Mouse (Mus musculus) thymus, postnatal 14 days (tissue): ENCODE measurements at regions not wholly inside any gene's neighbourhood (a gene's known extent, or its start where the extent isn't known, plus 50 kb on each side); places are given as distances from the start of the nearest gene placed in this dataset.

ENCODE experiments used
- DNase-seq: peaks from one replicate; pipeline ENCODE4 v3.0.0; 2021

DNA sequence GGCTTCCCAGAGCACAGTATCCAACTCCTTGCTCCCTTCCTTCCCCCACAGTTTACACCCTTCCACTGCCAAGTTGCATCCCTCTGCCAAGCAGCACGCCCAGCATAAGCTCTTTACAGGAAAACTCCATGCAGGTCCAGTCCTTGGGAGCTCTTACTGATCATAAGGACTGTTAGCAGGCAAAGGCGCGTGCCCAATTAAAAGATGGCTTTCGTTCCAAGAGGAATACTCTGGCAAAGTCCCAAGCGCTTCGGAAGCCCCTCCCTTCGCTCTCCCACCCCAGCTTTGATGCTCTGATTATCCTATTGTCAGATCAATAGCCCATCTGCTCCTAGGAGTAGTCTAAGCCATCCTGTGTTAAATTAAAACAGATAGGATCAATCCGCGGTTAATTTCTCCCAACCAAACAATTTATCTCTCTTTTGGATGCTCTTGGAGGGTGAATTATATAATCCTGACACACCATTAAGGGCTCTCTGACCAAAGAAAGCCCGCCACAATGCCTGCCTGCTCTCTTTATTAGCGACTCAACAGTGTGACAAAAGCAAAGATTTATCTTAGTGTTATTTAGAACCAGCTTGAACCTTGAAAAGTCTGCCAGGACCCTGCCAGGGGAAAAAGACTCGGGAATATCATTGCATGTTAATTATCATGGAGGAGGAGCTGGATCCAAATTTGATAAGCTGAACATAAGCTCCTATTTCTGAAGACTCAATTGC is 312.5 kb downstream of the Gsdmc2 start:
- no peak for DNase-seq

DNA sequence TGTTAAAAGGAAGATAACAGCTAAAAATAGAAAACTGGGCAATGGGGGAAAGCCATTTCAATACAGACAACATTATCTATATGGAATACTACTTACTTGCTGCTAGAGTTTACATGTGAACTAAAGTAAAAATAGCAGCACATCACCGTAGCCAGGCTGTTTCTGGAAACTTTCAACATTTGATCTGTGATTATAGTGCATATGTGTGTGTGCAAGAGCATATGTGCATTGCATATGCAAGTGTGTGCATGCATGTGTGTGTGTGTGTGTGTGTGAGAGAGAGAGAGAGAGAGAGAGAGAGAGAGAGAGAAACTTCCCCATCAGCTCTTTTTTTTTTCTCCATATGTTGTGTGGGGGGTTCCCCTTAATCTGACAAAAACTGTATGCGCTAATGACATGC is 317.7 kb downstream of the Gsdmc2 start:
- DNase-seq, result no peak

DNA sequence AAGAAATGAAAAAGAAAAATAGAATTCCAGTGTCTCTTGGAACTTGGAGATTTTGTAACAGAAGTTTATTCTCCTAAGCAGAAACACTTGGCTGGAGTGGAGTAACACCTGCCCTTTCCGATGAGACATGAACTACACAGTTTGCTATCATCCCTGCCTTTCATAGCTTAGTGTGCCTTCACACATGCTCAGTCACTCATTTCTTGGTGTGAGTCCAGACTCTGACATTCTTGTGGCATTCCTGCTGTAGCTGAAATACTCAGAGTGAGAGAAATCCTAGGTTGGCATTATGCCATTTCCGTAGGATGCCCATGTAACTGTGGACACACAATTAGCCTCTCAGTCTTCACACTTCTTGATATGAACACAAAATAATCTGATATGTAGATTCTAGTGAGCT is 318.2 kb downstream of the Gsdmc2 start:
- DNase-seq, result no peak

DNA sequence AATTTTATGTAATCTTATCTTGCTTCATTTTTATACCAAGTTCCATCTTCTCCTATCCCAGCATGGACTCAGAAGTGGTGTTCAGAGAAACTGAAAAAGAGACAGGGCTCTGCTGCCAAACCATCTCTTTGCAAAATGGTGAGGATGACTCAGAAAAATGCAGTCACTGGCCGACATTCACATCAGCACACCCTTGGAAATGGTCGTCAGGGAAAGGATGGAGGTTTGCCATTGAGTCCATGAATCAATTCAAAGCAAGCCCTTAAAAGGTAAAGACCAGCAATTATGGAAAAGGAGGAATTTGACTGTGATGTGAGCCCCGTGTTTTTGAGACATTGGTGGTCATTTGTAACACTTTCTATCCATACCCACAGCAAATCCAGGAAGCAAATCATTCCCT is 327.7 kb downstream of the Gsdmc2 start:
- no peak for DNase-seq

DNA sequence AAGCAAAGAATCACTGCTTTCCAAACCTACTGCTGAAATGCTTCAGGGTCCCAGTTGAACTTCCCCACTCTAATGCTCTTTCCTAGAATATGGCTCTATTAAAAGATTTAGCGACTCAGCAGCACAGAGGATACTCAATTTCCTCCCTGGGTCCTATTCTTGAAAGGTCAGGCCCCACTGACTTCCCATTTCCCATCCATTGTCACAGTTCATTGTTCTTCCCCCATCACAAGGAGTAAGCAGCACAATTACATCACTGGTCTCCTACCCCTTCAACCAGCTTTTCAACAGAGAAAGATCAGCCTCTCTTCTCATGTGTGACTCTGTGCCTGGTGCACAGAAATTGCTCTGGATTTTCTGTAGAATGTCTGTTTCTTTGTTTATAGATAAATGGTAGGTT is 344.5 kb downstream of the Gsdmc2 start:
- no peak for DNase-seq

DNA sequence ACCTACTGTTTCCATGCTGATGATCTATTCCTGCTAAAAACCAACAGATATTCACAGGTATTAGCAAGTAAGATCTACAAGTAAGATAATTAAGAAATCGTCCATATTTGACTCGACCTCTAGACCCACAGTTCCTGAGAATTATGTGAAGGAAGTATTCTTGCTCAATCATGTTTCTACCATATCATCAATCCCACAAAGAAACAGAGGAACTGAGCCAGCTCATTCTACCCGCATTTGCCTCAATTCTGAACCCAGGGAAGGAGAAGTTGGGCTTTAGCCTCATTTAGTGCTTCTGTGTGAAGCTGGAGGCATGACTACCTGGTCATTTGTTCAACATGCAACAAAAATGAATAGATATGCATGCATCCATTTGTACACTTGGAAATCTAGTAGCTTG is 346.5 kb downstream of the Gsdmc2 start:
- DNase-seq, result no peak

DNA sequence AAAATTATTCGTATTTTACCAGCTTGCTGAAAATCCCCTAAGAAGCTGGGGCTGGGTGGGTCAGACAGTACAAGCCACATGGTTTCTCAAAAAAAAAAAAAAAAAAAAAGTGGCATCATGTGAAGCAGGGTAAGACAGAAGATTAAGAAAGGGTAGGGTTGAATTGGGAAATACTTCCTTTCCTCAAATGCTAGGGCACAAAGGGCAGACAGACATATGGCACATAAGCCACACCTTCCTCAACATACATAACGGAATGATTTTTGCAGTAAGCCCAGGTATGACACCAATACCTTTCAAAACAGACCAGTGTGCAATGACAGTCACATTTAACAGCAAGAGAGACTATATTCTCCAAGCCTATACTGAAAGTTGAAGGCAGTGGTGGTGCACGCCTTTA is 347.8 kb downstream of the Gsdmc2 start:
- DNase-seq, result no peak

DNA sequence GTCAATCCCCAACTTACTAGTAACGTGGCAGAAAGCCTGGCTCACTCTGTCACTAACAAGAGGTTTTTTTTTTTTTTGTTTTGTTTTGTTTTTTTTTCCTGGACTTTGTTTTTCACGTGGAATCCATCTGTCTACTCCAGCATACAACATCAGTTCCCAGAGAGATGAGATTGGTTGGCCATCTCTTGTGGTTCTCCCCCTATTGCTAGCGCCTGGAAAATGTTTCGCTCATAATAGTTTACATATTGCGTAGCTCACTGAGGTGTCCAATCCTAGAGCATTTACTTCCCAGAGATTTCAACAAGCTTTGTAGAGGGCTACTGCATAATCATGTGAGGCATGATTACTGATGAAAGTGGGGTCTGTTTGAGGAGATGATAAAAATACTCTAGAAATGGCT is 360.1 kb downstream of the Gsdmc2 start:
- no peak for DNase-seq

DNA sequence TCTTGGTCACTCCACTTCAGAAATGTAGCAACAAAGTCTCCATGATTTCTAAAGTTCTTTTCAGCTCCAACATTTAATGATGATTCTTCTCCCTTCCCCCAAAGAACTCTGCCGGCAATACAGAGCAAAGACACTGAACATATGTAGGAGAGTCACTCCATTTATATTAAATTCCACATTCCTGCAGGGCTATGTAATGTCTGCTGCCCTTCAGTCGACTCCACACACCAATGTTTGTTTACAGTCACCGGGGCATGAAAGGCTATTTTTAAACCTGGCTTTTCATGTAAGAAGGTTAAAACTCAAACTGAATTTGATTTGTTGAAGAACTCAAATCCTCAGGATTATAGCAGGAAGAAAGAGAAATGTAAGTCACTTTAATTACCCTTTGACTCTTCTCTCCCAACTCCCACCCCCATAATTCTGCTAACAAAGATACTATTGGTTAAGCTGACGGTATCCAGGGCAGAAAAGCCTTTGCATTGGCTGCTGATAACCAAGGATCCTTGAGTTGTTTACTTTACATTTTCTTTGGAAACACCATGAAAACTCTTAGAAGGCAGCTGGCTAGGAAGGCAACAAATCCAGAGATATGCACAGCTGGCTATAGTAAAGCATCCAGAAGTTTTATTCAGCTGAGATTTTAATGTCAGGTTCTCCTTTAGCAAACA is 360.6 kb downstream of the Gsdmc2 start:
- DNase-seq, result no peak

DNA sequence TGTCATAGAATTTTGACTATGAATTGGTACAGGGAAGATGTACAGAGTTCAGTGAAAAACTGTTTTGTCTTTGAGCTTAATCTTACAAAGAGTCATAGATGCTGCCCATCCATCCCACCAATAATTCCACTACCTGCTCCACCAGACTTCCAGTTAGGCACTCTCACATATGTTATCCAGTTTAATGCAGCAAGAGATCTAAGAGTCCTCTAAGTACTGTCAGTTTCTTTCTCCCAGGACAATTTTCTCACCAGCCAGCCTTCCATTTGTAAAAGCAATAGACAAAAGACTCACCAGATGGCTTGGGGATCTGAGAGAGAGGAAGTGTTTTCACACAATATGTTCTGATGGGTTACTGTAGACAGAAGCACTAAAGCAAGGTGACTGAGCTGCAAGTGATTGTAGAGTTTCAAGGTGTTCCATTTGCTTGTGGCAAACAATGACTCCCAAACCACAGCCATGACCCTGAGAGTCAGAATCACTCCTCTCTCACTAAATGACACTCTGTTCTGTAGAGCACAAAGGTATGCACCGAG is 365.6 kb downstream of the Gsdmc2 start:
- no peak for DNase-seq

DNA sequence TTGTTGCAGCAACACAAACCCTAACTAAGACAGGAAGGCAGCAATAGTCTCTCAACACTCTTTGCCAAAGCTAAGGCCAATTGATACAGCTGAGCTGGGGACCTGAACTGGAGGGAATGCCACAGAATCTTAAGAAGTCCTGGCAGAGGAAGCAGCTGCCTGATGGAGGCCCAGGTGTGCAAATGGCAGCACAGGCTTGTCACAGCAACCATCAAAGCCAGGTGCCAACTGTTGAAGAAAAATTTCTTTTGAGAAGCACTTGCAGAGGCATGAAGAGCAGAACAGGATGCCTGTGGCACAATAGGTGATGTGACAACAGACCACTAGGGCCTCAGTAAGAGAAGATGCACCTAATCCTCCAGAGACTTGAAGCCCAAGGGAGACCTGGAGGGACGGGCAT is 378.1 kb downstream of the Gsdmc2 start:
- peak; percentile 61 for DNase-seq

DNA sequence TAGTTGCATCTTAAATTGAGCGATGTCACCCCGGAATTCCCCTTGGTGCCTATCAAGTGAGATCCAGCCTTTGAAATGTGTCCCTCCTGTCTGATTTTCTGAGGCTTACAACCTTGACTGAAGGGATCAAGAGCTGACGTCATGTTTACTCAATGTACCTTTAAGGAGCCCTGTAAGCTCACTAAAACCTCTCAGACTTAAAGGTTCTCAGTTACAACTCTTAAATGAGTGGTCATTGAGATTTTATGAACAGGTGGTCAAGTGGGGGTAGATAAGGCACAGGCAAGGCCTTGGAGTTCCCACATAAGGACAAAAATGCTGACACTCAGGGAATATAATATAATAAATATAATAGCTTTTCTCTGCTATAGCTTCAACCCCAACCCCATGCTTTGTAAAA is 392.4 kb downstream of the Gsdmc2 start:
- no peak for DNase-seq

DNA sequence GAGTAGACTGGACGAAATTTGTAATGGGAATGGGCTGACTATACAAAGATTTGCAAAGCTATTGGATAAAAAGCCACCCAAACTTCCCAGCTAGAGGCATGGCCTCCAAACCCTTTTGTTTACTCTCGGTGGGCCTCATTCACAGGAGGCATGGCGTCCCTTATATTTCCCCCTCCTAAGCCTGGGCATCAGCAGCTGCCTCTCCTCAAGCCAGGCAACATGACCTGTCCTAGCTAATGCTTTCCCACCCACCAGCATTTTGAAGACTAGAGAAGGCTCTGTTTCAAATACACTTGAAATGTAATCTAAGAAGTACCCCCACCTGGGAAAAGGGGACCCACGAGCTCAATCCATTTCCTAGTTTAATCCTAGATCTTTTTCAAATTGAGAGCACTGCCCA is 398.7 kb downstream of the Gsdmc2 start:
- DNase-seq, result no peak

DNA sequence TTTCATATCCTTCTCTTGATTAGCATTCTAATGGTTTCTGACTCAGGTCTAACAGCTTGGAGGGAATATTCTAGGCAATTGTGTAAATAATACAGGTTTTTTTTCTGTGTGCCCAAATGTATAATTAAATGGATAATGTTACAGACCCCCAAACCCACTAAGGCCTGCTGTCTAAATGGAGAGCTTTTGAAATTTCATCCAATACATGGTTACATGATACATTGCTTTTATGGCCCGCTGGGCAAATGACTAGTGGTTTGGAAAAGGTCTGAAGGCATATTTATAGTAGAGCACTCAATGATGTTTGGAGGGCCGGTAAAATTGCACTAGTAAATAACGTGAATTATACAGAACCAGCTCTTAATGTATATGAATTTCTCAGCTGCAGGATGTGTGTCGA is 400.0 kb downstream of the Gsdmc2 start:
- no peak for DNase-seq

DNA sequence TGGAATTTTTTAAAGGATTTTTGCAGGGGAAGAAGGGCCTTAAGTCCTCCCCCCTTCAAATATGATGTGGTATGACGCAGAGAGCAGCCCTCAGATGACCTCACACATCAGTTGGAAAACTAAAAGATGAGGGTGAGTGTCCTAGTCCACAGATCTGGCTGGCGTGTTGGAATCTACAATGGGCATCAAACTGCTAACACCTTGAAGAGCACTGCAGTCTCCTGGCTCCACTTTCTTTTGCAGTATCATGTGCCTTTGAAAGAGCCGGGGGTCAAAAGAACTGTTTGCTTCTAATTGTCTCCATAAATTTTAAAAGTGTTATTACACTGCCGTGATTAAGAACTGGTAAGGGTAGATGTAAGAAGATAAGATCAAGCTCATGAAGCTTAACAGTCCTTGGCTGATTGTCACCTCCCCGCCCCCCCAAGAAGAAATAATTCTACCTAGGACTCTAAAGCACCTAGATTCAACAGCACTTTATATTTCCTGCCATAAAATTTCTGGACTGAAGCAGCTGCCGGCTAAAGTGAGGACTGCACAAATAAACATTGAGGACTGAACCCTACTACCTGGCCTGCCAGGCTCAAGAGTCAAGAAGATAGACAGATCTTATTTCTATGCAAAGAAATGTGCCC is 402.7 kb downstream of the Gsdmc2 start:
- no peak for DNase-seq

DNA sequence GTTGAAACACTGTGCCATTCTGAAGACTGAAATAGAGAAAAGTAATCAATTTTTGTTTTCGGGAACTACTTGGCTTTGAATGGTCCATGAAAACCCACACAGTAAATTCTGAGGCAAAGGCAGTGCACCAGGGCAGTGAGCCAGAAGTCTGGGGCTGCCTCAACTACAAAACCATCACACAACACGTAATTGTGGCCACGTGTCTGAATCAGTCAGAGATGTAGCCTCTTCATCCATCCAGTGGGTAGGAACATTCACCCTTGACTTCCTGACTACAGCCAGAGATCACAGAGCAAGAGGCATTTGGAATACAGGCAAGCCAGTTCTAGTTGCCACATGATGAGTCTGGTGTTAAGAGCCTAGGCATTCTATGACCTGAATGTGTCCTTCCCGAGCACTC is 432.3 kb downstream of the Gsdmc2 start:
- DNase-seq, result no peak

DNA sequence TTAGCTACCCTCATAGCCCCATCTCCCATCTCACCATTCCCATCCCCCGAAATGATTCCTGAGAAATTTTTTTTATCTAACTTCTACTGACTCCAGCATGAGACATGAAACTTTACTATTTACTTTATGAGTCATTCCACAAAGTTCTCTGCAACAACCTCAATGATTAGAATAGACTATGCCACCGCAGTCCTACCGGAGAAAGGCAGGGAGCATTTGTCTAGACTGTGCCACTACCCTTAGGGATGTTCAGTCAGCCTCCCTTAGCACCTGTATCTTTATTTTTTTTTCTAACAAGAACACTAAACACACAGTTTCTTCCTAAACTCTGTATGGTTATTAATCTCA is 433.2 kb downstream of the Gsdmc2 start:
- no peak for DNase-seq

DNA sequence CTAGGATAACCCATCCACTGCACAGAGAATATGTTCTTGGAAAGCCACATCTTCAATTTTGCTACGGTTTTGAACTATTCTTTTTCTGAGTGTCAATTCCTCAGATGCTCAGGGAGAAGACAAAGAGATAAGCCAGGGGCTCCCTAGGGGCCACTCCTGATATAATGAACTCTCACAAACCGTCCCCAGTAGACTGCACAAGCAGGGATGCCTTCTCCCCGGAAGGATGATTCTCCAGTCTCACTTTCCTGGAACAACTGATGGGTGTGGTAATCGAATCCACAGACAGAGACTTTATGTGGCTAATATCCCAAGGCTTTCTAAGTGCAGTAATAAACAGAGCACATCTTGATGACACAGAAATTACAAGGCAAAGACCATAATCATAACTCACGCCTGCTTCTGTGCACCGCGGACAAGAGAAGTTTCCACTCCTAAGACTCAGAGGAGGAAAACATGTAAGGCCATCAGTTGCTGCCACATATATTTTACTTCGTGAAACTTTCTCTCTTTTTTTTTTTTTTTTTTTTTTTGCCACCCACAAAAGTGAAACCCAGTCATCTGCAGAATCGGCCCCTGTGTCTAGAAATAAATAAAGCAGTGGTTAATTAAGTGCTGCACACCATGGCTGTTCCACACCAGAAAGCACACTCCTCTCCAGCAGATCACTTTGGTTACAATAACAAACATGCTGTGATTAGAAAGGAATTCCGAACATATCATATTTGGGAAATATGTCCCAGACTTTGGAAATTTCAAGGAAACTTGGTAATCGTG is 433.8 kb downstream of the Gsdmc2 start:
- no peak for DNase-seq

DNA sequence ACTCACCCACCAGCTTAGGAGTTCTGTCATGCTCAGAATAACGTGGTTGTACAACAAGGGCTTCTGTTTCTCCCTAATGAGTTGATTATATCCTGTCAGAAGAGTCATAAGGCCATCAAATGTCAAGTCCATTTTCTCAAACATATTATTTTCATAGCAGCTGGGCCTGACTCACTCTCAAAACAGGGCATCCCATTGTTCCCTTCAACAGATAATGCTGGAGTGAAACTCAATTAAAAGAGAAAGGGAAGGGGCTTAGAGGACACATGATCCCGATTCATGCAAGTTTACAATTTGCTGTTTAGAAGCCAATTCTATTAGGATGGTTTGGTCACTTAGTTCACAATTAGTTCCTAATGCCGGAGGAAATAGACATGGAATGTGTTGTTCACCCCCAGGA is 444.5 kb downstream of the Gsdmc2 start:
- DNase-seq, result no peak

DNA sequence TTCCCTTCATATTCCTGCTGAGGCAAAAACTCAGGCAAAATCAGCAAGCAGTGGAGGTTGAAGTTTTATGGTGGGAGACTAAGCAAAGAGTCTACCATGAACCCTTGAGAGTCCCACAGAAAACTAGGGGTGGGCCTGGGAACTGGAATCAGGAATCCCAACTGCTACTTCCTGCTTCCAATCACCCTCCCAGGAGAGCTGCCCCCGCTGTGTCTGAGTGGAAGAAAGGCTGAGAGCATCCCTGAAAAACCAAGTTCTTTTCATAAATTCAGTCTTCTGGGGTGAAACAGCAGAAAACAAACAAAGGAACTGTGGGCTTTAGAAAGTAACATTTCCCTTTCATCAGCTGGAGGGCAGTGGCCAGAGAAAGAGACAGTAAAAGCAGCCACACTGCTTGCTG is 445.0 kb downstream of the Gsdmc2 start:
- DNase-seq, result no peak

DNA sequence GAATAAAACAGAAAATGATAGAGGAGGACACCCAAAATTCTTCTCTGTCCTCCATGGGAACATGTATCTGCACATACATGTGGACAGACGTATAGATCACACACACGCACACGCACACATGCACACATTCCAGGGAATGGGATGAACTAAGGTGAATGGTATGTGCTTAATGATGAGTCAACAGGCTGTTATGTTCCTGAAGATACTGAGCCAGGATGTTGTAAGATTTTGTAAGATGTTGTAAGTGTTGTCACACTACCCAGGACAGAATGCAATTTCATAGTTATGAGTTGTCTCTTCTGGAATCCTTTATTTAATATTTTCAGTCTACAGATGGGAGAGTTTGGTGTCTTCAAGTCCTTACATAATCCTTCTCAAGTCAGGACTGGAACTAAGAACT is 447.5 kb downstream of the Gsdmc2 start:
- DNase-seq, result no peak

DNA sequence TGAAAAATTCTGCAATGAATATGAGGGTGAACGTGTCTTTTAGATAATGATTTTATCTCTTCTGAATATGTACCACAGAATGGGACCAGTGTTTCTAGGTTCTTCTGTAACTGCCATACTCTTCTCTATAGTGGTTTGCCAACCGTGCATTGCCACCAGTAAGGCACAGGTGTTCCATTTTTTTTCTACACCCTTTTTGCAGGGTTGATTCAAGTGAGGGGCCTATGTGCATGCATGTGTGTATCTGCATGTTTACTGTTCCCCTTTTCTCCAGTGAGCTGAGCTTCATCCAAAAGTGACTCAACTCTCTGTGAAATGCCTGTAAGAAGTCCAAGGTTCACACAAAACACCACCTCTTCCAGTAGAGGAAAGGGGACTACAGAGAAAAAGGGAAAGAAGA is 467.7 kb downstream of the Gsdmc2 start:
- peak; percentile 24 for DNase-seq

DNA sequence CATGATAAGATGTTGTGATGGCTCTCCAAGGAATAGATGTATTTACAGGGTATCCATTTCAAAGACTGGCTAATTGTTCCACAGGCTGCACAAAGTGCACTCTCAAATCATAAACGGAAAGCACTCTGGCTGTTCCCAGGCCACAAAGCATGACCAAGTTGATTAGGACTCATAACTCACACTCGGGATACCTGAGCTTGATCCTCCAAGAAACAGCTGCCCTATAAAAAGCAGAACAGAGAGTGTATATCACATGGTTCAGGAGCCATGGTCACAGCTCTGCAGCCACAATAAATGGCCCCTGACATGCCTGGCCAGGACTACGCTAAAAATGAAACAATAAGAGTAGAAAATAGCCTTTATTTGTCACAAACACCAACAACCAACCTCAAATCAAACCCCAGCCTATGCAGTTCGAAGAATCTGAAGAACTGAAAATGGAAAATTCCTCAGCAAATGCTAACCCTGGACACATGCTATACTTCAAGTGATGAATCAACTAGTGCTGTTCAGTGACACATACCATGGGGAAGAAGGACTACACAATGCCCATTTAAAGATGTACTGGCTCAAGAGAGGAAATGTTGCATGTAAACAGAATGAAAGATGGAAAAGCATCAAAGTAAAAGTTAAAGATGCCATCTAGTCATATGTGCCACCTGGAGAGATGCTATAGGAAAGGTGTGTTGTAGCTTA is 473.5 kb downstream of the Gsdmc2 start:
- no peak for DNase-seq
